Mouse (Mus musculus): ENCODE measurements at regions not wholly inside any gene's neighbourhood (a gene's known extent, or its start where the extent isn't known, plus 50 kb on each side); places are given as distances from the start of the nearest gene placed in this dataset.

DNA sequence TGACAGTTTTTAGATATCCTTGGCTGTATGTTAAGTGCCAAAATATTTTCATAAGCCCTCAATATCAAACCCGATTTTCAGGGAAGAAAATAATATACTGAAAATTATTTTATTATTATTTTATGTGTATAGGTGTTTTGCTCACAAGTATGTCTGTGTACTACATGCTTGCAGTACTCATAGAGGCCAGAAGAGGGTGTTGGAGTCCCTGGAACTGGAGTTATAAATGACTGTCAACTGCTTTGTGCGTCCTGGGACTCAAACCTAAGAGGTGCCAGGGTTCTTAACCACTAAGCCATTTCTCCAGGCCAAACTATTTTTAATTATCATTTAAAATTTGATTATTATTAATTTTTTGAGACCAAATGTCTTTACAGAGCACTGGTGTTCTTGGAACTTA is 114.5 kb downstream of the Csl start:
- DNase-seq (ENCODE audit: low spot score), result no peak

DNA sequence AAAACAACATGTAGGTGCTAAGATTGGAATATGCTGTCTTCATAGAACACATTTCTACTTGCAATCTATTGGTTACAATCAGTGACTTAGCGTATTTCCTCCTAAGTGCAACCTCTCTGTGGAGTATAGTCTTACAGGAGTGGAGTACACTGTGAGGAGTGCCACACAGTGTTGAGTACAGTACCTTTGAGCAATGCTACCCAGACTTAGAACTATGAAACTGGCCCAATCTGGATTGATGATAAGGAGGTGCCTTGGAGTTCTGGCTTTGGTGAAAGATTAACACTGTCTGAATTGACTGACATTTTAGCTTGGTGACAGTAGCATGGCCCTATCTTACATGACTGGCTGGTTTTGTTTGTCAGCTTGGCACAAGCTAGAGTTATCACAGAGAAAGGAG is 107.4 kb downstream of the Csl start:
- DNase-seq (ENCODE audit: low spot score), result no peak

DNA sequence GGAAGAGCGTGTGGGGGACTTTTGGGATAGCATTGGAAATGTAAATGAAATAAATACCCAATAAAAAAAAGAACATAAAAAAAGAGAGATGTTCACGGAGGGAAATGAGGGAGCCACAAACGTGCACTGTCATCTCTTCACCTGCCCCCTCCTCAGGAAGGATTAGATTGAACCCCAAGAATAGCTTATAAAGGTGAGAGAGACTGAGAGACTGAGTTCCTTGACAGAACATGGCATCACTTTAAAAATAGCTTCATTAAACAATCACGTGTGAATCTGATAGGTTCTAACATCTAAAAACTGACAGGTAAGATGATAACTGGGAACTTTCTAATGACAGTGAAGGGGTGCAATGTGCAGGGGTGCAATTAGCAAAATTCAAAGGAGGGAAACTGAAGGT is 105.2 kb downstream of the Csl start:
- DNase-seq (ENCODE audit: low spot score), result no peak

DNA sequence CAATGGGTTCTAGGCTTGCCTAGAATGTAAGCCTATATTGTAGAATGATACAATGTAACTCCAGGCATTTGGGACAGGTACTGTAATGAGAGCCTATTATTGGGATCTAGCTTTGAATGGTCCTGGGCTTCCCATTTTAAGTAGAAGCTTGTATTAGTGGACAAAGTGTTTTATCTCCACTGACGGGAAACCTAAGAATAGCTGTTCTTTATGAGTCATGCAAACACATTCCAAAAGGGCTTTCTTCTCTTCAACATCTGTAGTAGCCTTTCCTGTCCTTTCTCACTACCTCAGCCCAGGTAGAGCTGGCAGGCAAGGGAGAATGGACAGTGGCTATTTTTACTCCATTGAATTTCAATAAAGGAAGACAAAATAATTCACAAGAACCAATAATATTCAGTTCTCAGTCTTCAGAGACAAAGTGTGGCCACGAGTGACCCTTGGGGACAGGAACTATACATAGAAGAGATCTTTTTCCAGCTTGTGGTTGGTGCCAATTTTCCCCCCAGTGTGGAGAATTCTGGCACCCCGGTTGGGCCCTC is 82.8 kb downstream of the Csl start:
- DNase-seq (ENCODE audit: low spot score), result no peak

DNA sequence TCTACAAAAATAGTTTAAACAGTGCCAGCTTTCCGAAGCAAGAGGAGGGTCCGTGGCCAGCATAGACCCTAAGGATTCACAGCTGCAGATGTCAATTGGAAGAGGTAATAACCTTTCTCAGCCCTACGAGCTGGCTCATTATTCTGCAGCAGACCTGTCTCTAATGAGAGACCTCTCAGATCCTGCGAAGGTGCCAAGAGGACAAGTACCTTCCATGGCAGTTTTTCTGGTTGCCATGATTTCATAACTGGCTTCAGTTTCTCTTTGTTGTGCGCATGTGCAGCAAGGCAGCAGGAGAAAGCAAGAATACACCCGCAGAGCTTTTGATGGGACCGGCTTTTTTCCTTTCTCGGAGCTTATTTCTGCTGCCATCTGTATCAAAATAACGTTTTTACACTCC is 81.4 kb downstream of the Csl start:
- no peak for DNase-seq (ENCODE audit: low spot score)

DNA sequence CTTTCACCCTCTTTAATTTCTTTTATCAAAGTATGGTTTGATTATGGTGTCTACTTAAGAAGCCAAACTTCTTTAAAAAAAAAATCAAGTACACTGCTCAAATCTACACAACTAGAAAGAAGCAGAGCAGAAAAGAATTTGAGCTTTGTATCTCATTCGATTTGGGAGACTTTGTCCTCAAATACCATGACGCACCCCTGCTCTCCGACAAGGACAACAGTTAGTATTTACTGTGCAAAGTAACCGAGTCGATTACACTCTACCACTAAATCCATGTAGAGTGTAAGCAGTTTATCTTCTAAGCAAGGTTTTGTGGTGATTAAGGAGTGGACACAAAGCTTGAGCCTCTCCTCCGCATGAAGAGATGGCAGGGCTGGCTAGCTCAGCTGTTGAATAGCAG is 79.6 kb downstream of the Csl start:
- DNase-seq (ENCODE audit: low spot score), result no peak

DNA sequence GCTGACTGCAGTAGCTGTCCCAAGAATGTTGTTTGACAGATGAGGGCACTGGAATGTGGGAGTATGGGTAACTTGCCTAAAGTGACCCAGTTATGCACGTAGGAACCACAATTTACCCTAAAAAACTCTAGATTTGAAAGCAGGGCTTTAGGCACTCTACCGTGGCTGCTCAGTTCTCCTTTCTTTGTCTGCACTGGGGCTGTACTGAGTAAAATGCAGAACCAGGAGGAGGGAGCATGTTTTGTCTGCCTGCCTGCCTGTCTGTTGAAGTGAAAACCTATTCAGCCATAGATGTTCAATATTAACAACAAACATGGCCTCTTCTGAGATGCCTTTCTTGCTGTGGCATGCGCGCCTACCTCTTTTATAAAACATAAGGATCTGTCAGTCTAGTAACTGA is 77.5 kb downstream of the Csl start:
- no peak for DNase-seq (ENCODE audit: low spot score)

DNA sequence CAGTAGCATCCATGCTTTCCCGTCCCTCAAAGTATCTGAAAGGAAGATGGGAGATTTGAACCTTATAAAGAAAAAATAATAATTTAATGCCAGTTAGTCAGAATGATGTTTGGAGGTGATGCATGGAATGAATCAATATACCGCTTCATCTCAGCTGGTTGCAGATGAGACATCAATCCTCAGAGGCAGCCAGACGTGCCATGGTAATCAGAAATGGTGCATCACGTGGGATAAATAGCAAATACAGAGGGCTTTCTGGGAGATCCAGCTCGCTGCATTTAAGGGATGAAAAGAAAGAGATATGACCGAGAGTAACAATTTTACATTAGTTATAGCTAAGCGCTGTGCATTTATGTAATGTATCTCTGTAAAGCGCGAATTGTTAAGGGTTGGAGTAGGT is 77.1 kb downstream of the Csl start:
- DNase-seq (ENCODE audit: low spot score), result no peak

DNA sequence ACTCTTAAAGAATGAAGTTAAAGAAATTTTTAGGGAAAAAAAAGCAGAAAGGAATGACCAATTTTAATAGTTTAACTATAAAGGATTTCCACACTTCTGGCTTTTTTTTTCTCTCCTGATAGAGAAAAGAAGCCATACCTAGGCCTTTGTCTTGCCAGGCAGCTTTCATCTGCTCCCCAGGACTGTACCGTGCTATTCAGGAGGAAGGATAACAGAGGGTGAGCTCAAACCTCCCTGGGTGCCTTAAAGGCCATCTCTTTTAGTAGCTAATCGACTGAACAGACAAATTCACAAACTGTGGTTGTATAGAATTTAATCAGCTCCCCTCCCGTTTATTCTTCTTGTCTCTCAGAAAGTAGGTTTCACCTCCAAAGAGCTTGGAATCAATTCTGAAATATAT is 76.1 kb downstream of the Csl start:
- DNase-seq (ENCODE audit: low spot score), result no peak

DNA sequence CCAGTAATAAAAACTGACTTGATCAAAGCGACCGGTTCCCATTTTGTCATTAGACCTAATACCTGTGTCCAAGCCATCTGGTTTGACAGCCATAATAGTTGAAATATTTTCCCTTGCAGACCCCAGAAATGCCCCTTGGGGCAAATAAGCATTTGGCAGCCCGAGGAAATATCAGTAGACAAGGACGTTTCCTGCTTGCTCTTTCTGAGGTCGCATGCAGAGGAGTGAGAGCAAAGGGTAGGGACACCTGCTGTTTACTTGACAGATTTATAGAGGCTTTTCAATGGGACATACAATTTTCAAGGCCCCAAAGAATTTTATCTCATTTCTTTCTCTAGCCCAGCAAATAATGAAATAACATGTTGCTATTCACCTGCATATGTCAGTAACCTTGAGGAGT is 73.5 kb downstream of the Csl start:
- DNase-seq (ENCODE audit: low spot score), result no peak

DNA sequence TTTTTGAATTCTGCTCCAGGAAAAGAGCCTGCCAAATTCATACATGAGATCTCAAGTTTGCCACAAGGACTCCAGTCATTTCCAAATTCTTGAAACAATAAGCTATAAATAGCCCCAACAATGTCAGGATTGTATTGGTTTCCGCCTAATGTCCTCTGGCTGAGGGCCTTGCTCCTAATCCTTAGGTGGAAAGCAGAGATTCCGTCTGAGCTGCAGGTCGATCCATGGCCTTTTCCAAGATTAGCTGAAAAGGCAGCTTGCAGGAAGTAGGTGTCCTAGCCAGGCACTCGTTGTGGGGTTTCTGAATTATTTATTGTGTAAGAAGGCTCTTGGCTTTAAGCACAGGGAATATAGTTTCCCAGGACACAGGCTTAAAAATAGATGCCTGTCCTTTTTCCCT is 72.4 kb downstream of the Csl start:
- no peak for DNase-seq (ENCODE audit: low spot score)

DNA sequence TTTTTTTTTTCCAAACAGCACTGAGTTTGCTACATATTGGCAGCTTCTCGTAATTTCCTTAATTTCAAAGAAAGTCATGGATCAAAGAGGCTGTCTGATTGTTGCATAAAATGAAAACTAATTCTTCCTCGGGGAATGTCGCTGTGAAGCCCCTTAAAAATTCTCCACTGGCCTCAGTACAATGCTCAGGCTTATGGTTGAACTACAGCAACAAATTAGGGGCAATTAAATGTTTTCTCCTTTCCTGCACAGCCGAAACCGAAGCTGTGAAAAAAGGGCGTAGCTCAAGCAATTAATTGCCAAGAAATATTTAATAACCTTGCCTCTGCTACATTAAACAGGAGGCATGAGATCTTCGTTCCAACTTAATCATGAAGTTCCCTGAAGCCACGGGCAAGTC is 61.8 kb downstream of the Csl start:
- no peak for DNase-seq (ENCODE audit: low spot score)

DNA sequence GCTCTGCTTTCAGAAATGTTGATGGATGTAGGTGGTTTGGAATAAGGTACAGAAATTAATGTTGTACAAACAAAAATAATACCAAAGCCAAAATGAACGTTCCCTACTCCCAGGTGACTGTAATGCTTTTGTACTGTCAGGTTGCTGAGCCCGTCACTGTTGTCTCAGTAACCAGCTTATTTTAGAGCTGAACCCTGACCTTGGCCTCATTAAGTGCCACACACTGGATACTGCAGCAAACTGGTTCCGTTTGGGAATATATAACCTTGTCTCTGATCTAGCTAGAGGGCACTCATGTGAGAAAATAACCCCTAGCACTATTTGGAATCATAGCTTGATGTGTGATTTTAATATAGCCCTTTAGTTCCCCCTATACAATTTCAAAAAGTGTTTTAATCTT is 60.0 kb downstream of the Csl start:
- DNase-seq (ENCODE audit: low spot score), result no peak

DNA sequence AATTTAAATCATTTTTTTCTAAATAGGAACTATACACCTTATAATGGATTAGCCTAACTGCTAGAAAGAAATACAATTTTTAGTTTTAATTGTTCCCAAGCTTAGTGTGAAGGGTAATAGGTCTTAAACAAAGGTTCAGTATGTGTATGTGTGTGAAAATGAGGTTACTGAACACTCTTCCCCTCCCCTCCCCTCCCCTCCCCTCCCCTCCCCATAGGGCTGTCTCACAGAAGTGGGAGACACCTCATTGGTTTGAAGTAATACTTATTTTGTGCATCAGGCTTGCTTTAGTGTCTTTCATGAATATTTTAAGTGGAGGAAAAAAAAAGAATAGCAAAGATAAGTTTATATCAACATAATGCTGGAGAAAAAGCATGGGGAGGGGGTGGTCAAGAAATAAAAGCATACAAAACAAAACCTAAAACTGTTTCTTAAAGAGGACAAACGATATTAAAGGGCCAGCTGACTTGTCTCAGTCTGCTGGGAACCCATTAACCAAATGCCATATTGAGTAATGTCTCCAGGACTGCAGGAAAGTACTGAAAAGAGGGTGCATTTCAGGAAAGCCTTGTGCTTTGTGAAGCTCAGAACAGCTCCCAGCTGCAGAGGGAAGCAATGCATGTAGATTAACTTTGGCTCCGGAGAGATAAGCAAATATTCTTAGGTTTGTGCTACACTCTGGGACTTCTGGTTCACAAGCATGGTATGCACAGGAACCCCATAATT is 59.2 kb downstream of the Csl start:
- DNase-seq (ENCODE audit: low spot score), result no peak
